In the genomic region with DNA sequence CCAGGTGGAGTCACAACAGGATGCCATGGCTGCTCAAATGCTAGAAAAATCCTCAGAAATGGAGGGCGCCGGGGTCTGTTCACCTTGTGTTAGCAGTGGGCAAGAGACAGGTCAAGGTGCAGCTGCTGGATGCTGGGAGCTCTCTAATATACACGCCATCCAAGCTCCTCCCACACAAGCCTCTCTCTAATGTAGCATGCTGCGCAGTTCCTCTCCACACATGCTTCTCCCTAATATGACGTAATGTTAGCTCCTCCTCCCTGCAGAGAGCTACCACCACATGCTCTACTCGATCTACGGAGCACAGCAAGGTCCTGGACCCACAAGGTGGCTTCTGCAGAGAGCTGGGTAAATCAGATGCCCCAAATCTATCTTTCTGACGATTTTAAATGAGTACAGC, we compare ENCODE assay signal across 8 mouse cellular contexts. TPM values are rescaled to one million over a fixed set of nuclear protein-coding genes. Genes with fewer than 3 reads are reported as not detected.
DNase-seq lines count a peak whose midpoint lies in the region; ATAC-seq lines count a peak whose summit lies in the region.

No protein-coding gene starts in this region.

- peak; percentile 92 to 93 for ATAC-seq in hematopoietic stem cell, adult 5-6 weeks (replicated peaks in 1 of 2; ENCODE audit: insufficient read depth in 1 of 2, low FRiP score in 2 of 2, low TSS enrichment in 1 of 2, low read depth in 1 of 2, poor library complexity in 2 of 2, severe bottlenecking in 2 of 2)
- ATAC-seq in megakaryocyte-erythroid progenitor cell, adult 5-6 weeks (replicated peaks; ENCODE audit: low FRiP score, low TSS enrichment, poor library complexity, severe bottlenecking): peak; percentile 100
- no peak for ATAC-seq in erythroblast, adult 5-6 weeks (replicated peaks; ENCODE audit: low FRiP score, poor library complexity, severe bottlenecking)

- peak; percentile 15 for DNase-seq in left cerebral cortex, adult 11 months (ENCODE audit: low spot score)
- DNase-seq in left cerebral cortex, adult 18-20 months (ENCODE audit: low spot score in 2 of 2): no peak
- DNase-seq in ZHBTc4 (ENCODE audit: low read depth, low spot score): peak; percentile 18
- no peak for DNase-seq in thymus, postnatal 14 days
- no peak for DNase-seq in spleen, postnatal 4 days (ENCODE audit: low spot score in 2 of 2)

RNA-seq across cellular contexts. Expression of a gene that starts 50.8 kb away (rescaled TPM):
- total RNA-seq in left cerebral cortex, adult 18-20 months (2021): under 1 TPM; 0.40 to 0.65 TPM
- total RNA-seq in hematopoietic stem cell, adult 5-6 weeks (2017): 0.94 and 0.99 TPM in 2 replicates
- 0.76 TPM in 1 of 2 replicates, not detected in the other for total RNA-seq in megakaryocyte-erythroid progenitor cell, adult 5-6 weeks (2014; fragmentation: Nextera tagmentation)
- total RNA-seq in megakaryocyte-erythroid progenitor cell, adult 5-6 weeks (2017): not detected in 2 replicates
- total RNA-seq in erythroblast, adult 5-6 weeks (2015; ENCODE audit: low replicate concordance): not detected in 2 replicates
- not detected in 2 replicates for total RNA-seq in erythroblast, adult 5-6 weeks (2017; ENCODE audit: low replicate concordance)

Comparison
In these comparisons a context has a peak if more than half of its experiments do, and no peak if none do; other contexts are left out.
1. DNase-seq: peak in left cerebral cortex, adult 11 months (single experiment) and ZHBTc4 (single experiment); none in left cerebral cortex, adult 18-20 months (0 of 2), thymus, postnatal 14 days (single experiment) and spleen, postnatal 4 days (0 of 2).